Mouse (Mus musculus) CD8-positive naive resting alpha-beta T cell, adult 2 months (primary cell): ENCODE results near the gene Mcoln2.

ENCODE experiments used
- DNase-seq, 2 experiments: peaks; one replicate each; pipeline ENCODE4 v3.0.0; 2022; ENCODE audit warnings: low read depth in 2 of 2, low spot score in 2 of 2

Gene Mcoln2

DNA sequence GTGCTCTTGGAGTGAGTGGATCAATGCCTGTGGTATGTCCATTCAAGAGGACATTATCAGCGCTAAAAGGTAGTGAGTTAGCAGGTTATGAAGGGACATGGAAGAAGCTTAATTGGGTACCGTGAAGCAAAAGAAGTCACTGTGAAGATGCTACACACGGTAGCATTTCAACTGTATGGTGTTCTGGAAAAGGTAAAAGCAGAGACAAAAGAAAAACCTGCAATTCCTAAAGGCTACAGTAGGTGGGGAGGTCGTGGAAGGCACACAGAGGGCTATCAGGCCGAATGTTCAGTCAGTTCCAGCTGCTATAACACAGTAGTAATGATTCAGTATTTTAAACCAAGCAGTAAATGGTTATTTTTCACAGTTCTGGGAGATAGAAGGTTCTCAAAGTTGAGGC lies 4.1 kb upstream of the Mcoln2 start:
- no peak for DNase-seq

DNA sequence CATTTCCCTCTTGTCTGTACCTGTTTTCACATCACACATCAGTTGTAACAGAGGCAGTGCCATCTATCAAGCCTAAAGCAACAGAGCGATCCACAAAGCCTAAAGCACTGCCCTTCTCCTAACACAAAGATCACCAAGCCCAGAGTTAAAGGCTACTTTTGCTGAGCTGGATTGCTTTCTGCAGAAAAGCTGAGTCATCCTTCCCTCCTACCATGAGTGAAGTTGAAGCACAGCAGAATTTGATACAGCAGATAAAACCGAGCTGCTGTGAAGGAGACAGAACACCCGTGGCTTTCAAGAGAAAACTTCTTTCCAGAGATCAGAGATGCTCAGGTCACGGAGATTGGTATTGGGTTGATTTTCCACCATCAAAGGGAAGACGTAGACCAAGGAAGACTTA lies 3.5 kb upstream of the Mcoln2 start:
- no peak for DNase-seq

DNA sequence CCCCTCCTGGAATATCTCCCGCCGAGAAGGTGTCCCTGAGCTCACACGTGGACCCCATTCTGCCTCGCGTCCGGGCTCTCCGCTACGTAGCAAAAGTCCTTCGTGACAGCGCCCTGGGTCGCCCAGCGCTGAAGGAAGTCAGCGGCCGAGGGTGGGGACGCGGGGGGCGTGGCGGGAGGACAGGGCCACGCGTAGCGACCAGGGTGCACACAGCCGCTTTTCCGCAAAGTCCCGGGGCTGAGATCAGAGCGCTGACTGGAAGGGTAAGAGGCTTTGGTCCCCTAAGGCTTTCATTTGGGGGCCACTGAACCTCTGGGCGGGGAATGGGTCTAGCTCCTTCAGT lies 396 bp downstream of the Mcoln2 start:
- peak; percentile 38 to 39 for DNase-seq

DNA sequence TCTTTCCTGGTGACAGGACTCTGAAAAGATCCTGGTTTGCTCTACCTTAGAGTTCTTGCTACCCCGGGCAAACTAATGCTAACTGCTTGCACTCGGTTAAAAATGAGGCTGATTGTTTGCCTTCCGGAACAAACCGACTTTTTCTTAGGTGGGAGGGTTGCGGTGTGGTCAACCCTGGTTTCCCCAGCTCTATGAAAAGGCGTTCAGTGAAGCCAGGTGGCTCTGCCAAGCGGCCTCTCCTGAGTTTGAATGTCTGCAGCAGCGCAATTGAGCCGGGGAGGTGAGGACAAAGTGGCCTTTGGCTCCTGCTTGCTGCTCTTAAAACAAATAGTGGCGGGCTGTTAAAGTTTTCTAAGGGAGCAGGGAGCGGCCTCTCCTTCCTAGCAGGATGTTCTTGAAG lies 927 bp downstream of the Mcoln2 start:
- DNase-seq, result peak; percentile 31 to 41

DNA sequence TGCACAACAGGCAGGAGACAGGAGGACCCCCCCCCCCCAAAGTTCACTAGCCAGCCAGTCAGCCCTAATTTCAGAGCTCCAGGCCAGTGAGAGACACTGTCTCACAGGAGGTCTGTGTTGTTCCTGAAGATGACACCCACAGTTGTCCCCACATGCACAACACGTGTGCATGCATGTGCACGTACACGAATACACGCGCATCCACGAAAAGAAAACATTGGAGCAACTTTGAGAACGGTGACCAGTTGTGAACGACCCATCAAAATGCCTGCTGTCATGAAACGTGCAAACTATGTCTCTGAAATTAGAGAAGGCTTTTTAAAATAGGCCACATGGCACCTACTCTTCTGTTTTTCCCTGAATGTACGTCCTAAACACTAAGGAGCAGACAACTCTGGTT lies 1.7 kb downstream of the Mcoln2 start:
- no peak for DNase-seq

DNA sequence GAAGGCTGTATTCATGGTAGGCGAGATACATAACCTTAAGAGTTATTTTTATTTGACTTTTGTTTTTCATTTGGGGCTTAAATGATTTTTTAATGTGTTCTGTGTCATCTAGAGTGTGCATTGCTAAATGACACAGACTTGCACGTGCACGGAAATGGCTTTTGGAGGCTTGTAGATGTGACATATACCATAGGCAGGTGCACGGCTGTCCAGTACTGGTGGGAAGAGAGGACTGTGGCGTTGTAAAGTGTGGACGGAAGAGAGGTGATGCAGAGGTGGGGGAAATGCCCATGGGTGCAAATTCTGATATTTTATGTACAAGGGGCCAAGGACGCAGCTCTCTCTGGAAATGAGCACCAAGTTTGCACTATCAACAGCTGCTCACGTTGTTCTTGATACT lies 2.1 kb downstream of the Mcoln2 start:
- no peak for DNase-seq

DNA sequence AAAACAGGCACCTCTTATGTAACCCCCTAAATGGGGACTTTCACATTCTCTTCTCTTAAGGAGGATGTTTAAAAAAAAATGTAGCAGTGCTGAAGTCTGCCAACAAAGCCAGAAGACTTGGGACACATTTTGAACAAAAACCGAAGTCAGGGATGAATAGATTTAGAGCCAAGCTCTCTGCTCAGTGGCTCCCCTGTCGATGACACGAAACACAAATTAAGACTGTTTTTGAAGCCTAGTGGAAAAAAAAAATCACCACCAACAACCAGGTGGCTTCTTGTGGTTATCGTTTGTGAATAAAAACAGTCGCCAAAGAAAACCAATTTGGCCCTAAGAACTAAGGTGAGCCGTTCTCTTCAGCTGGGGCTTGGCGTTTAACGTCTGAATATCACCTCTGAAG lies 2.7 kb downstream of the Mcoln2 start:
- peak in 1 of 2 experiments; percentile 40 for DNase-seq

DNA sequence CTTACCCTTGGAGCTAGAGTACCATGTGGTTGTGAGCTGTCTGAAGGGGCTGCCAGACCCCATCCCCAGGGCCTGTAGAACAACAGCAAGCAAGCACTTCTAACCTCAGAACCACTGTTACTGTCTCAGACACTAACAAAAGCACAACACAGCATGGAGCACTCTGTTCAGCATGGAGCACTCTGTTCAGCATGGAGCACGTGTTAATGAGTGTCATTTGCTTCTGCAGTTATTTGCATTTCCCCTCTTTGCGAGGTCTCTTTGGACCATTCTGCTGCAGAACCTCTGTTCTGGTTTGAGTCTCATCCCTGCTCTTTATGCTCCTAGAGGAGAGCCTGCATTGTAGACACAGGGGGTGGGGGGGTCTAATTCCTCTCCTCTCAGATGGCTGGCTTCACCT lies 3.3 kb downstream of the Mcoln2 start:
- no peak for DNase-seq

DNA sequence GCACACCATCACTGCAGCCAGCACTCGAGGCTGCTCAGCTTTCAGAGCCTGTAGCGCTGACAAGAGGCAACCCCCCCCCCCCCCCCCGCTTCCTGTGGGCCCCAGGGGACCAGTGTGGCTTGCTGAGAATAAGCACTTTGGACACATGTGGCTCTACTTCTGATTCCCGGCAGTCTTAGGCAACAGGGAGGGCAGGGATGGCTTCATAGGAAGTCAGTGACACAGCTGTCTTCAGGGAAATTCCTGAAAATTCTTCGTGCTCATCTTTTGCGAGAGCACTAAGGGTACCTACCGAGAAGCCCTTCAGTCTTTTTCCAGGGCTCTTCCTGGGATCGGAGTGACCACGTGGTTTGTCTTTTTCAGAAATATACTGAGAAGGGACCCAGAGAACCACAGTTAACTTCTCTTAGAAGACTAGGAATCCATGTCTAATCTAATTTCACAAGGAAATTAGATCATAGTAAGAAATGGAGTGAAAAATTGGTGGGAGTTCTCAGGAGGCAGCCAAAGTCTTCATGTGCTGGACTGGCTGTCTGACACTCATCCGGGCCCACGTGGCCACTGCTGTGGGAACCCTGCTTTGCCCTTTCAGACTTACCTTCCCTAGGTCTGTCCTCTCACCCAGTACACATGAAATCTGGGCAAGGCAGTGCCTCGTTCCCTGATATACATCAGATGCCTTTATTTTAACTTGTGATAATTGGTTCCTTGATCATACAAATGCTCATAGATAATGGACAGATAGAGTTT lies 4.4 kb downstream of the Mcoln2 start:
- DNase-seq, result no peak

DNA sequence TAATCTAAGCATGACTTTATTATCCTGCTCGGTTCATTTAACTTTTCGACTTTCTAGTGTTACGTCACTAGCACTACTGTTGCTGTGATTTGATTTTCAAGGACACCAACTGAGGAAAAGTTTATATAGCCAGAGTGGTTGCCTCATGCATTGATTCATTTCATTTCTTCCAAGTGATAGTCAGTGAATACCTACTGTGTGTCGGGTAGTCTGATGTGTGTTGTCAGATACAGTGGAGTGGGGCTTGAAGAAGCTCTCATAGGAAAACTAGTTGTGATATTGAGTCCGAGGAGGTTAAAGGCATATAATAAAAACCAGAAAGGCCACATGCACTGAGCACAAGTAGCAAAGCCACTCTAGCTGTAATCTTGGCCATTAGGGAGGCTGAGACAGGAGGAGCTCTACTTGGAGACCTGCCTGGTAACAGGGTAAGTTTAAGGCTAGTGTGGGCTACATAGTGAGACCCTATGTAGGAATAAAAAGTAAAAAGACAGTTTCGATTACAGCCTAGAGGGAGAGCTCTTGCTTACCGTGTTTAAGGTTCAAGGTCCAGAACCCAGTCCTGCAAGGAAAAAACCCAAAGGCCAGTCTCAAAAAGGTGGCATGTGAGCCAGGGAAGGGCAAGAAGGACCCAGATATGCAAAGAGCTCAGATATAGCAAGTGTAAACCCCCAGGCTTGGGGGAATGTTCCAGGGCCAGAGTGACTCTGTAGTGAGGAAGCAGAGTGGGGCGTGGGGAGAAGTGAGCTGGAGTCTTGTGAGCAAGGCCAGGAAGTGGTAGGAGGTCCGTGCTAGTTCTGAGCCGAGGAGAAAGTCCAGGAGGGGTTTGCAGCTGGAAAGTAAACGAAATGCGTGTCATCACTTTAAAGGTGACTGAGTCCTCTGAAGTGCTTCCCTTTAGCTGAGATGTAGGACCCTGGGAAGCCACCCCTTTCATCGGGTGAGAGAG lies 6.3 kb downstream of the Mcoln2 start:
- DNase-seq, result no peak

DNA sequence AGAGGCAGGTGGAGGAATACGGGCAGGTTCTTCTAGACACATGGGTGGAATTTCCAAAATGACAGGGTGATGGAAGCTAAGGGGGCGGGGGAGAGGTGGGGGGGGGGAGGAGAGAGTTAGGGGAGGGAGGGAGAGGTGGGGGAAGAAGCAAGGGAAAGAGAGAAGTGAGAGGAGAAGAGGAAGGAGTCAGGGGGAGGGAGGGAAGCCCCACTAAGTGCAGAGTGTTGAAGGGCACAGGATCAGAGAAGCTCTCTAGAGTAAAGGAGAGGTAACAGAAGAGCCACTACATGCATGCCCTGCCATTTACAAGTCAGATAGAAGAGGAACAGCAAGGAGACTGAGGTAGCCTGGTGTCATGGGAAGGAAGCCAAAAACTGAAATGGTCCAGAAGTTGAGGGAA lies 7.2 kb downstream of the Mcoln2 start:
- no peak for DNase-seq

DNA sequence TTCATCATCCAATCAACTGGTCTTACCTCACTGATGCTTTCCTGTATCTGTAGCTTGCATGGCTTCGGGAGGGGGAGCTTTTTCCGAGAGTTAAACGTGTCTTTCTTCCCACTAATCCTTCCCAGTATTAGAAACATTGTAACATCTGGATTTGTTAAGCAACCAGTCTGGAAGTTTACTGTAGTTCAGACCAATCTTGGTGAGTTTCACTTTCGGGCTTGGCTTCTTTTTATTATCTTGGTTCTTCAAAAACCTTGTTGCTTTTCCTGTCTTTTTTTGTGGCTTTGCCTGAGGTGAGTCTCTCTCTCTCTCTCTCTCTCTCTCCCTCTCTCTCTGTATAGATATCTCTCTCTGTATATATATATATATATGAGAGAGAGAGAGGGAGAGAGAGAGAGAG lies 8.4 kb downstream of the Mcoln2 start:
- DNase-seq, result no peak

DNA sequence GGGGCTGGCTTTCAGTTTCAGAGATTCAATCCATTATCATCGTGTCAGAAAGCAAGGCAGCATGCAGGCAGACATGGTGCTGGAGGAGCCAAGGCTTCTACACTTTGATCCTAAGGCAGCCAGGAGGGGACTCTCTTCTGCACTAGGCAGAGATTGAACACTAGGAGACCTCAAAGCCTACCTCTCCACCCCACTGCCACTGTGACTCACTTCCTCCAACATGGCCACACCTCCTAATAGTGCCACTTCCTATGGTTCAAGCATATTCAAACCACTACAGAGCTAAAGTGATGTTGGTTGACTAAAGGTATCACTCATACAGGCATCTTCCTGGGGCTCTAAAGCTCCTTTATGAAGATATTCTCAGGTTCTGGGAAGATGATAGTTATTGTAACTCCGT lies 9.7 kb downstream of the Mcoln2 start:
- DNase-seq, result peak; percentile 47 to 59

DNA sequence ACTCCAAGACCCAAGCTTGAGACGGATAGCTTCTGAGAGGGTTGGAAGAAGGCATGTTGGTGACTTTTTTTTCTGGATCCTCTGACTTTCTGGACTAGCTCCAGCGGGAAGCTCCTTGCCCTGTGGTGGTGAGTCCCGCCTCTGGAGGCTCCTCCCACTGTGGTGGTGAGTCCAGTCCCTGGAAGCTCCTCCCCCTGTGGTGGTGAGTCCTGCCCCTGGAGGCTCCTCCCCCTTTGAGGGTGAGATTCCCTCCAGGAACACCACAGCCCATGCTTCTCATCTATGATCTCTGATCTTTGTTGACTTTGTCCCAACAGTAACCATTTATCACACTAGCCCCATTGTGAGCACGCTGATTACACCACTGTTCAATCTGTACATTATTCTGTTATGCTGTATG lies 12.6 kb downstream of the Mcoln2 start:
- DNase-seq, result no peak

DNA sequence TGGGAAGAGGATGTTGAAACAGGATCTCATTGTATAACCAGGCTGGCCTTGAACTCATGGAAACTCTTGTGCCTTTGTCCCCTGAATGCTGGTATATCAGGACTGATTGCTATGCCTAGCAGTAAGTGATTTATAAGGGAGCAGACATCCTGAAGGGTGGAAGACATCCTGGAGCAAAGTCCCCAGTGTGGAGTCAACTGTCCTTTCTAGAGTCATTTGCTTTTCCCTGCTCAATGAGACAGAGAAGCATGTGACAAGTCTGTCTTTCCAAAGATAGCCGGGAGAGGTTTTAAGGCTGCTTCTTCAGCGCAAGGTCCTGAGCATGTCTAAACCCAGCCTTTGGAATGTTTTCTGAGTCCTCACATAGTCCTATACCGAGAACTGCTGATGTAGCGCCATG lies 19.7 kb downstream of the Mcoln2 start:
- no peak for DNase-seq

DNA sequence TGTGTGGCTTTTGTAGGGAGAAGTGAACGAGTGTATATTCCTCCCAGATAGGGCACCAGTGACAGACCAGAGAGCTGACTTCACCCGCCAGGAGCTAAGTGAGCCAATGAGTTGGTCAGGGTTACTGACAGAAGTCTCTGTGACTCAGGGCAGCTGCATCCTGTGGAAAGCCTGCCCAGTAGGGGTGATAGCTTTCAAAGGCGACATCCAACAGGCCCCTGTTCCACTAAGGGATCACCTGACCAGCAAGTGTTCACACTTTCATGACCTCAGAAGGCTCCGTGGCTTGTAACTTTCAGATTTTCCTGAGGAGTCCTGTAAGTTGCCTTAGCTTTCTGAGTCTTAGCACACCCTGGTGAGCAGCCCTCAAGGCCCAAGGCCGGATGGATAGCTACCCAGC lies 23.4 kb downstream of the Mcoln2 start:
- no peak for DNase-seq

DNA sequence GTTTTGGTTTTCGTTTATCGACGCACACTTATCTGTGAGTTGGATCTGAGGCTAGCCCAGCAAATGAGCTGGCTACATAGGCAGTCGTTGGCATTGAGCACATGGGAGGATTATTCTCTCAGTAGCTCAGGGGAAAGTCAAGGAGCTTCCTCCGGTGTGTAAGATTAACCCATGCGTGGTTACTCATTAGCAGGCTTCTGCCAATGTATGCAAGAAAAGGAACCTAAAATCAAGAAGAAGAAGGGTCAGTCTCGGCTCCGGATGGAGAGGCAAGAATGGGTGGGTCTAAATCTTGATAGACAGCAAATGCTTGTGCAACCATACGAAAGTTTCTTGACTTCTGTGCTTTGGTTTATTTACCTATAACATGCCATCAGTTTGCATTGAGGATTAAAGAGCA lies 24.6 kb downstream of the Mcoln2 start:
- DNase-seq, result no peak

DNA sequence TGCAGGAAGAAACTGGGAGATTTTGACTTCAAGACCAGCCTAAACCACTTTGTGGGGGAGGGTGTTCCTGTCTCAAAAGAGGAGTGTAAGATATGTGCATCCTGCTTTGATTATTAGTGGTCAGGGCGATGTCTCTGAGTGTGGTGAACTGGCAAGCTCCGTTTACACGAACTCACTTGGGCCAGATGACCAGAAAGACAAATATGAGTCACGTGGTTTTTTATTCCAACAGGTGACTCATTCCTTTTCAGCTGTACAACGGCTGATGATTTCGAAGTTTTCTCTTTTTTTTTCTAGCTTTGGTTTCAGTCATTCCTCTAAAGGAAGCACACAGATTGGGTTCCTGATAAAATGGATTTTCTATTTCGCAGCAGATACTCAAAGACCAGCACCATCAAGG lies 27.7 kb downstream of the Mcoln2 start:
- DNase-seq, result no peak

DNA sequence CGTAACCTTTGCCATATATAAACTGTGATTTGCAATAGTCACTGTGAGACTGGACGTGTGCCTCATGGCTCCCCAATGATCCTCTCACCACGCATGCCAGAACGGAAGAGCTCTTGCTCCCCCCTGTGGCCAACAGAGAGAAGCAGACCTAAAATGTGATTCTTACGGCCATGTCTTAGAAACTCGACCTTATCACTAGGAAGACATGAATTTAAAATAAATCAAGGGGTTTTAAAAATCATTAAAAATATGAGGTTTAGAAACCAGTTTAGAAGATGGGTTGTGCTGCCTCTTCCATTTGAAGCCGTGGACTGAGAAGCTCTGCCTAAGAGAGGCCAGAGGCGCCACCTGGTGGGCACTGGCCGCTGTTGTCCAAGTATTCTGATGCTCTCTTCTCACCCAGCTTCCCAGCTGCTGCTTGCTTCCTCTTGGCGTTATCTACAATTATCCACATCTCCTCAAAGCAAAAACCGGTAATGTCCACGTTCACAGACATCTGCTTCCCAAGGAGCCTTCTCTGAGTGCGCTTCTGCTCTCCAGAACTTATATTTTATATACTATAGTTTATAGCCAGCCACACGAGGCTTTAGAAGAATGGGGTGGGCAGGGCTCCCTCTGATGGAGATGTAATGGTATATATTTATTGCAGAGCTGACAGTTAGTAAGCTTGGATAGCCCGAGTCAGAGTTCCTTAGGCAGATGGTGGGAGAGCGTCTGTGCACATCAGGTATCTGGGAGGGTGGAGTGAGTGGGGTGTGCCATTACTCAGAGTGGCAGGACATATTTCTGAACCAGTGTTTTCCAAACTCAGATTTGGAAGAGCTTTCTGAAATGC lies 28.3 kb downstream of the Mcoln2 start:
- peak; percentile 60 to 77 for DNase-seq

DNA sequence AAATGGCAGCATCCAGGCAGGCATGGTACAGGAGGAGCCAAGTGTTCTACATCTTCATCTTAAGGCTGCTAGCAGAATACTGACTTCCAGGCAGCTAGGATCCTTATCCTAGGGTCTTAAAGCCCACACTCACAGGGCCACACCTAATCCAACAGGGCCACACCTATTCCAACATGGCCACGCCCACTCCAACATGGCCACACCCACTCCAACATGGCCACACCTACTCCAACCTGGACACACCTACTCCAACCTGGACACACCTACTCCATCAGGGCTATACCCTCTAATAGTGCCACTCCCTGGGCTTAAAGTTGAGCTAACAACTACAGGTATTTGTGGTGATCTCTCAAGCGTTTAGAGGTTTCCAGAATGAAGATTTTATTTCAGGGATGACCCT lies 30.7 kb downstream of the Mcoln2 start:
- no peak for DNase-seq

DNA sequence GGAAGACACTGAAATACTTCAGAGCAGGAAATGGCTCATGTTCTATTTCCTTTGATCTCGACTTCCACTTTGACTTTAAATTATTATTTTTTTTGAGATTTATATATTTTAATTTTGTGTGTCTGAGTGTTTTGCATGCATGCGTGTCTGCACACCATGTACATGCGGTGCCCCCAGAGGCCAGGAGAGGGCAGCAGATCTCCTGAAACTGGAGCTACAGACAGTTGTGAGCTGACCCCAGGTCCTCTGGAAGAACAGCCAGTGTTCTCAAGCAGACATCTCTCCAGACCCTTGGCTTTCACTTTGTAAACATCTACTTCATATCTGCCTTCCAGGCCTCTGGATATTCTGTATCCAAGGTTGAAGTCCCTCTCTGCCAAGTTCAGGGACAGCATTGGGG lies 31.4 kb downstream of the Mcoln2 start:
- DNase-seq, result peak in 1 of 2 experiments; percentile 51
